Mouse (Mus musculus): ENCODE measurements around the gene Naa50. TPM values are rescaled to one million over a fixed set of nuclear protein-coding genes. Genes with fewer than 3 reads are reported as not detected.

Naa50 gene
- polyA plus RNA-seq, 1 experiment from 2014 or later: 126 TPM

- H3K4me1 ChIP-seq: peaks cover 5% of the 10 kb centered on the region; the same call in 1 of the 2 replicates
- 79% methylated on average over 3 of the region's 3 CpGs for WGBS
- H3K27me3 ChIP-seq (ENCODE audit: insufficient read depth, poor library complexity, severe bottlenecking): no peaks in the 10 kb centered on the region
- DNase-seq (ENCODE audit: low spot score): no peak
- no peak overlapping the region for H3K4me3 ChIP-seq
- peaks cover 9% of the 10 kb centered on the region; the same call in 1 of the 2 replicates for H3K36me3 ChIP-seq
- no peak overlapping the region for H3K27ac ChIP-seq
- peaks cover 3% of the 10 kb centered on the region; the same call in 1 of the 2 replicates for H3K9me3 ChIP-seq
Measured at GRCm38 (mm10) chr16:44188766-44189165, 49.1 kb downstream of the Naa50 start.

GRCm38 (mm10) chr16:44190032-44190431, 50.4 kb downstream of the Naa50 start:
- no peaks in the 10 kb centered on the region for H3K27me3 ChIP-seq (ENCODE audit: insufficient read depth, poor library complexity, severe bottlenecking)
- H3K4me3 ChIP-seq: no peak overlapping the region
- H3K9me3 ChIP-seq: peaks cover 3% of the 10 kb centered on the region; the same call in 1 of the 2 replicates
- H3K27ac ChIP-seq: no peak overlapping the region
- peaks cover 9% of the 10 kb centered on the region; the same call in 1 of the 2 replicates for H3K36me3 ChIP-seq
- 78% methylated on average over 6 of the region's 6 CpGs for WGBS
- H3K4me1 ChIP-seq: peaks cover 5% of the 10 kb centered on the region; the same call in 1 of the 2 replicates
- DNase-seq (ENCODE audit: low spot score): no peak

GRCm38 (mm10) chr16:44190968-44191367, 51.3 kb downstream of the Naa50 start:
- no peak for DNase-seq (ENCODE audit: low spot score)
- no peaks in the 10 kb centered on the region for H3K27me3 ChIP-seq (ENCODE audit: insufficient read depth, poor library complexity, severe bottlenecking)
- H3K9me3 ChIP-seq: peaks cover 3% of the 10 kb centered on the region; the same call in 1 of the 2 replicates
- 96% methylated on average over 2 of the region's 2 CpGs for WGBS
- peaks cover 5% of the 10 kb centered on the region; the same call in 1 of the 2 replicates for H3K4me1 ChIP-seq
- no peak overlapping the region for H3K4me3 ChIP-seq
- H3K36me3 ChIP-seq: peaks cover 9% of the 10 kb centered on the region; the same call in 1 of the 2 replicates
- H3K27ac ChIP-seq: no peak overlapping the region

- Histone ChIP-seq H3K4me1 (no peaks in the 10 kb centered on the region), H3K4me3 (no peak overlapping the region), H3K27me3 (ENCODE audit: insufficient read depth, poor library complexity, severe bottlenecking) (no peaks in the 10 kb centered on the region), H3K27ac (no peak overlapping the region), H3K36me3 (peaks cover 41% of the 10 kb centered on the region), H3K9me3 (no peaks in the 10 kb centered on the region)
- DNase-seq (ENCODE audit: low spot score): no peak
- WGBS: 88% methylated on average over 14 of the region's 14 CpGs
Measured at GRCm38 (mm10) chr16:44199066-44199703, 59.6 kb downstream of the Naa50 start.

GRCm38 (mm10) chr16:44200146-44200545, 60.5 kb downstream of the Naa50 start:
- no peak overlapping the region for H3K4me3 ChIP-seq
- DNase-seq (ENCODE audit: low spot score): no peak
- H3K9me3 ChIP-seq: no peaks in the 10 kb centered on the region
- H3K36me3 ChIP-seq: peaks cover 43% of the 10 kb centered on the region
- H3K27me3 ChIP-seq (ENCODE audit: insufficient read depth, poor library complexity, severe bottlenecking): no peaks in the 10 kb centered on the region
- WGBS: 88% methylated on average over 4 of the region's 4 CpGs
- H3K27ac ChIP-seq: no peak overlapping the region
- H3K4me1 ChIP-seq: no peaks in the 10 kb centered on the region

- Histone ChIP-seq H3K4me1 (no peaks in the 10 kb centered on the region), H3K27ac (no peak overlapping the region), H3K27me3 (ENCODE audit: insufficient read depth, poor library complexity, severe bottlenecking) (no peaks in the 10 kb centered on the region), H3K4me3 (no peak overlapping the region), H3K36me3 (peaks cover 65% of the 10 kb centered on the region), H3K9me3 (no peaks in the 10 kb centered on the region)
- 84% methylated on average over 6 of the region's 6 CpGs for WGBS
- no peak for DNase-seq (ENCODE audit: low spot score)
Measured at GRCm38 (mm10) chr16:44204331-44204730, 64.7 kb downstream of the Naa50 start.

GRCm38 (mm10) chr16:44205973-44206372, 66.3 kb downstream of the Naa50 start:
- H3K36me3 ChIP-seq: peaks cover 63% of the 10 kb centered on the region
- no peaks in the 10 kb centered on the region for H3K9me3 ChIP-seq
- WGBS: 92% methylated on average over 8 of the region's 8 CpGs
- H3K27ac ChIP-seq: no peak overlapping the region
- no peak for DNase-seq (ENCODE audit: low spot score)
- no peak overlapping the region for H3K4me3 ChIP-seq
- no peaks in the 10 kb centered on the region for H3K27me3 ChIP-seq (ENCODE audit: insufficient read depth, poor library complexity, severe bottlenecking)
- H3K4me1 ChIP-seq: no peaks in the 10 kb centered on the region

GRCm38 (mm10) chr16:44210156-44211053, 70.8 kb downstream of the Naa50 start:
- H3K27ac ChIP-seq: no peak overlapping the region

GRCm38 (mm10) chr16:44211054-44211414, 71.4 kb downstream of the Naa50 start:
- 86% methylated on average over 1 of the region's 1 CpGs for WGBS
- H3K4me1 ChIP-seq: no peaks in the 10 kb centered on the region
- H3K27ac ChIP-seq: no peak overlapping the region
- no peak overlapping the region for H3K4me3 ChIP-seq
- H3K27me3 ChIP-seq (ENCODE audit: insufficient read depth, poor library complexity, severe bottlenecking): no peaks in the 10 kb centered on the region
- DNase-seq (ENCODE audit: low spot score): no peak
- no peaks in the 10 kb centered on the region for H3K9me3 ChIP-seq
- H3K36me3 ChIP-seq: peaks cover 74% of the 10 kb centered on the region

More at GRCm38 (mm10) chr16:44210156-44211053, 70.8 kb downstream of the Naa50 start:
- no peak overlapping the region for H3K4me3 ChIP-seq
- H3K27me3 ChIP-seq (ENCODE audit: insufficient read depth, poor library complexity, severe bottlenecking): no peaks in the 10 kb centered on the region
- peaks cover 73% of the 10 kb centered on the region for H3K36me3 ChIP-seq
- DNase-seq (ENCODE audit: low spot score): no peak
- no peaks in the 10 kb centered on the region for H3K9me3 ChIP-seq
- no peaks in the 10 kb centered on the region for H3K4me1 ChIP-seq
- WGBS: 75% methylated on average over 10 of the region's 10 CpGs

GRCm38 (mm10) chr16:44212703-44213102, 73.1 kb downstream of the Naa50 start:
- WGBS: 89% methylated on average over 7 of the region's 7 CpGs
- no peaks in the 10 kb centered on the region for H3K27me3 ChIP-seq (ENCODE audit: insufficient read depth, poor library complexity, severe bottlenecking)
- H3K36me3 ChIP-seq: peaks cover 82% of the 10 kb centered on the region
- no peaks in the 10 kb centered on the region for H3K9me3 ChIP-seq
- DNase-seq (ENCODE audit: low spot score): no peak
- H3K27ac ChIP-seq: no peak overlapping the region
- H3K4me3 ChIP-seq: no peak overlapping the region
- peaks cover 6% of the 10 kb centered on the region; the same call in 1 of the 2 replicates for H3K4me1 ChIP-seq

Other genes with a start within 250 kb of the Naa50 start
- gene Qtrt2, start 213.0 kb upstream of the Naa50 start, polyA plus RNA-seq (2016; fragmentation: Nextera tagmentation; extraction: Ambion mirVana): 16.9 and 22.3 TPM in 2 replicates
- gene Zdhhc23, start 160.0 kb upstream of the Naa50 start, polyA plus RNA-seq (2016; fragmentation: Nextera tagmentation; extraction: Ambion mirVana): 1.2 TPM in 2 replicates
- 8.1 and 8.4 TPM in 2 replicates for gene Gramd1c, start 76.5 kb upstream of the Naa50 start, polyA plus RNA-seq (2016; fragmentation: Nextera tagmentation; extraction: Ambion mirVana)
- 38.1 and 39.2 TPM in 2 replicates for gene Atp6v1a, start 125 bp upstream of the Naa50 start, polyA plus RNA-seq (2016; fragmentation: Nextera tagmentation; extraction: Ambion mirVana)
- 2.4 and 2.8 TPM in 2 replicates for gene Usf3, start 33.4 kb downstream of the Naa50 start, polyA plus RNA-seq (2016; fragmentation: Nextera tagmentation; extraction: Ambion mirVana)
- not detected in 2 replicates for gene Sidt1, start 193.4 kb downstream of the Naa50 start, polyA plus RNA-seq (2016; fragmentation: Nextera tagmentation; extraction: Ambion mirVana)
- 22.0 and 23.8 TPM in 2 replicates for gene Spice1, start 207.3 kb downstream of the Naa50 start, polyA plus RNA-seq (2016; fragmentation: Nextera tagmentation; extraction: Ambion mirVana)

Measured in heart, embryonic 10.5 days (tissue).